Mouse (Mus musculus): Measurements from ENCODE around the gene Itpr1. TPM values are rescaled to one million over a fixed set of nuclear protein-coding genes. Genes with fewer than 3 reads are reported as not detected.

Itpr1 gene
- polyA plus RNA-seq, 1 experiment: 0.07 TPM

GRCm38 (mm10) chr6:108222875-108223274, 10.0 kb downstream of the Itpr1 start:
- Histone ChIP-seq H3K4me3 (replicated peaks) (no peak overlapping the region), H3K9me3 (ENCODE audit: control insufficient read depth, low read length) (no peaks in the 10 kb centered on the region), H3K4me1 (ENCODE audit: control insufficient read depth) (no peaks in the 10 kb centered on the region), H3K27me3 (ENCODE audit: control insufficient read depth) (no peaks in the 10 kb centered on the region), H3K36me3 (ENCODE audit: control insufficient read depth) (no peaks in the 10 kb centered on the region)
- no peak for TF ChIP-seq TAL1 (IDR thresholded peaks at IDR 0.05; ENCODE audit: low read length)
- no peak for TF ChIP-seq GATA1 (IDR thresholded peaks at IDR 0.05; ENCODE audit: low read length)

DNA sequence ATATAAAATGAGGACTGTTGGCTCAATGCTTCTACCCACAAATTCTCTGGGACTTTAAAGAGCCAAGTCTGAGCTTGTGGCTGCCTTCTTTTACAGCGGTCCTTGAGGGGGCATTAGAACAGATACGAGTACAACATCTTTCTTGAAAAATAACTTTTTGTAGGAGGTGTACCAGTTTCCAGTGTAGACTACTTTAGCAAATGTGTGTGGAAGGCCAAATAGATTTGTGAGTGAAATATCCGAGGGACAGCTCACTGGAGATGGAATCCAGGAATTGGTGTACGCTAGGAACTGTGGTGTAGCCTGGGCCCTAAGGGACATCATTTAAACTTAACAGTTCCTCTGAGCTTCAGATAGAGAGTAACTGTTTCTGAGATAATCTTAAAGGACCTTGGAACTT, 11.5 kb downstream of the Itpr1 start:
- TF ChIP-seq GATA1 (IDR thresholded peaks at IDR 0.05; ENCODE audit: low read length) (no peak), TAL1 (IDR thresholded peaks at IDR 0.05; ENCODE audit: low read length) (no peak)
- no peak overlapping the region for H3K4me3 ChIP-seq (replicated peaks)
- no peaks in the 10 kb centered on the region for H3K27me3 ChIP-seq (ENCODE audit: control insufficient read depth)
- no peaks in the 10 kb centered on the region for H3K36me3 ChIP-seq (ENCODE audit: control insufficient read depth)
- H3K4me1 ChIP-seq (ENCODE audit: control insufficient read depth): no peaks in the 10 kb centered on the region
- H3K9me3 ChIP-seq (ENCODE audit: control insufficient read depth, low read length): no peaks in the 10 kb centered on the region

DNA sequence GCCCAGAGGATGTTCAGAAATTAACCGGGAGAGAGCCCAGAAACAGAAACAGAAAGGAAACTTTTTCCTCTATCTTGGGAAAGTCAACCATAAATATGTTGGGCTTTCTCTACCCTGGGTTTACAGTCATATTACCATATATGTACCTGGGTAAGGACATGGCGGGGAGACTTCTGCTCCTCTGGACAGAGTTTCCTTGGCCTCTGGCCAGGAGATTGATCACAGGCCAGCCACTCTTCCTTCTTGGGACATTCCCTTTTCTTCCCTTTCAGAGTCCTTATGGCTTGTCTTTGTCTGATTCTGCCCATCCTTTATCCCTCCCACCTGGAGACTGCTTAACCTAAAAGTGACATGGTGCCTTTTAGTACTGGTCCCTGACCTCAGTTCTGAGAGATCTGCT, 12.1 kb downstream of the Itpr1 start:
- Histone ChIP-seq H3K36me3 (ENCODE audit: control insufficient read depth) (no peaks in the 10 kb centered on the region), H3K9me3 (ENCODE audit: control insufficient read depth, low read length) (no peaks in the 10 kb centered on the region), H3K27me3 (ENCODE audit: control insufficient read depth) (no peaks in the 10 kb centered on the region), H3K4me3 (replicated peaks) (no peak overlapping the region), H3K4me1 (ENCODE audit: control insufficient read depth) (no peaks in the 10 kb centered on the region)
- TF ChIP-seq TAL1 (IDR thresholded peaks at IDR 0.05; ENCODE audit: low read length): no peak
- no peak for TF ChIP-seq GATA1 (IDR thresholded peaks at IDR 0.05; ENCODE audit: low read length)

GRCm38 (mm10) chr6:108226230-108226629, 13.3 kb downstream of the Itpr1 start:
- no peaks in the 10 kb centered on the region for H3K9me3 ChIP-seq (ENCODE audit: control insufficient read depth, low read length)
- TF ChIP-seq TAL1 (IDR thresholded peaks at IDR 0.05; ENCODE audit: low read length) (no peak), GATA1 (IDR thresholded peaks at IDR 0.05; ENCODE audit: low read length) (no peak)
- no peaks in the 10 kb centered on the region for H3K36me3 ChIP-seq (ENCODE audit: control insufficient read depth)
- H3K4me3 ChIP-seq (replicated peaks): no peak overlapping the region
- no peaks in the 10 kb centered on the region for H3K27me3 ChIP-seq (ENCODE audit: control insufficient read depth)
- no peaks in the 10 kb centered on the region for H3K4me1 ChIP-seq (ENCODE audit: control insufficient read depth)

DNA sequence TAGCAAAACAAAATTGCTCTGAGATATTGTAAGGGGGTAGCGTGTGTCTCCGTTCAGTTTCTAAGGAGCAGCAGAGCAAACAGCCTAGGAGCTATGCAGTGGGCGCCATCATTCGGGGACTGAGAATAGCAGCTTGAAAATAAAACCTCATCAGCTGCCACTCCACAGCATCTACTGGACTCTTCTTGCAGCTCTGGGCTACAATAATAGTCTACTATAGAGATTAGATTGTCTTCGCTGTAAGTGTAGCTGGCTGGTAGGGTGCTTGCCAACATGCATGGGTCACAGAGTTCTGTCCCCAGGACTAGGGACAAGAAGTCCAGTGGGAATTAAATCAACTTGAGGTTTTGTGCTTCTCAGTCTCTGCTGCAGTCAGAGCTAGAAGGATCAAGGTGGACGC, 14.6 kb downstream of the Itpr1 start:
- Histone ChIP-seq H3K4me1 (ENCODE audit: control insufficient read depth) (no peaks in the 10 kb centered on the region), H3K4me3 (replicated peaks) (no peak overlapping the region)

GRCm38 (mm10) chr6:108228048-108228447, 15.2 kb downstream of the Itpr1 start:
- H3K4me1 ChIP-seq (ENCODE audit: control insufficient read depth): peaks cover 3% of the 10 kb centered on the region
- no peaks in the 10 kb centered on the region for H3K36me3 ChIP-seq (ENCODE audit: control insufficient read depth)
- TF ChIP-seq GATA1 (IDR thresholded peaks at IDR 0.05; ENCODE audit: low read length) (no peak), TAL1 (IDR thresholded peaks at IDR 0.05; ENCODE audit: low read length) (no peak)
- no peak overlapping the region for H3K4me3 ChIP-seq (replicated peaks)
- no peaks in the 10 kb centered on the region for H3K27me3 ChIP-seq (ENCODE audit: control insufficient read depth)
- no peaks in the 10 kb centered on the region for H3K9me3 ChIP-seq (ENCODE audit: control insufficient read depth, low read length)

More for the DNA sequence above, 14.6 kb downstream of the Itpr1 start:
- TF ChIP-seq GATA1 (IDR thresholded peaks at IDR 0.05; ENCODE audit: low read length): no peak
- TF ChIP-seq TAL1 (IDR thresholded peaks at IDR 0.05; ENCODE audit: low read length): no peak
- H3K27me3 ChIP-seq (ENCODE audit: control insufficient read depth): no peaks in the 10 kb centered on the region
- no peaks in the 10 kb centered on the region for H3K9me3 ChIP-seq (ENCODE audit: control insufficient read depth, low read length)
- H3K36me3 ChIP-seq (ENCODE audit: control insufficient read depth): no peaks in the 10 kb centered on the region

- no peaks in the 10 kb centered on the region for H3K9me3 ChIP-seq (ENCODE audit: control insufficient read depth, low read length)
- no peaks in the 10 kb centered on the region for H3K36me3 ChIP-seq (ENCODE audit: control insufficient read depth)
- TF ChIP-seq TAL1 (IDR thresholded peaks at IDR 0.05; ENCODE audit: low read length): no peak
- no peak for TF ChIP-seq GATA1 (IDR thresholded peaks at IDR 0.05; ENCODE audit: low read length)
- H3K4me3 ChIP-seq (replicated peaks): no peak overlapping the region
- H3K4me1 ChIP-seq (ENCODE audit: control insufficient read depth): peaks cover 7% of the 10 kb centered on the region
- no peaks in the 10 kb centered on the region for H3K27me3 ChIP-seq (ENCODE audit: control insufficient read depth)
Observed at GRCm38 (mm10) chr6:108228601-108229000, 15.7 kb downstream of the Itpr1 start.

GRCm38 (mm10) chr6:108230608-108231007, 17.7 kb downstream of the Itpr1 start:
- Histone ChIP-seq H3K9me3 (ENCODE audit: control insufficient read depth, low read length) (no peaks in the 10 kb centered on the region), H3K4me3 (replicated peaks) (no peak overlapping the region), H3K4me1 (ENCODE audit: control insufficient read depth) (peaks cover 7% of the 10 kb centered on the region), H3K36me3 (ENCODE audit: control insufficient read depth) (no peaks in the 10 kb centered on the region), H3K27me3 (ENCODE audit: control insufficient read depth) (no peaks in the 10 kb centered on the region)
- no peak for TF ChIP-seq TAL1 (IDR thresholded peaks at IDR 0.05; ENCODE audit: low read length)
- TF ChIP-seq GATA1 (IDR thresholded peaks at IDR 0.05; ENCODE audit: low read length): no peak

DNA sequence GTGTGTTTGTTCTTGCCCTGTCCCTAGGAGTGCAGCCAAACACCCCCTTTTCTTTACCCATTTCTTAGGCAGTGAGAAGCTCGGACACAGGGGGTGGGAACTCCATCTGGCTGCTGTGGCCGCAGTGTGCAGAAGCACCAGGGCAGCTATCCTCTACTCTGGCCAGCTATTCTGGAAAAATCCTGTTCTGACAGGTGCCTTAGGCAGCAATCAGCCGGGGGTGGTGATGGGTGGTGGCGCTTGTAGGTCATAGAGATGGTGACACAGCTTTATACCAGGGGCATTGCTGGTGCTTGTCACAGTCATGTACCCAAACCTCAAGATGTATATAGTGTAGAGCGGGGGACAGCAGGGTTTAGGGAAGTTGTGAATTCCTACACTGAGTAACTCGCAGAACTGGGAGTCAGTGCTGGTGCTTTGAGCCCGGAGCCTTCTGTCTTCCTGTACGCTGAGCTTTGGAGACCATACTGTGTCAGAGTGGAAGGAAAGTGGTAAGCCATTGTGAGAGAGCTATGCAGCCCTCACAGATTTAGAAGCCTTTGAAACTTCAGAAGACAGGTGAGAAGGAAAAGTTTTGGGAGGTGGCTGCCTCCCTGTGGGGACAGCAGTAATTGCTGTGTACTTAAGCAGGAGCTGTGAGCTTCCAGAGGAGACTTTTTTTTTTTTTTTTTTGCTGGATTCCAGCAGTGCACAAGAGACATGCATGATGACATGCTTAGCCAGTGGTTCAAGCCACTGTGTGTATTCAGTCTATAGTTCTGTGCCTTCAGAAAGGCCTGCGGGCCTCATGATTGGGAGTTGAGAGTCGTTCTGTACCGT, 19.2 kb downstream of the Itpr1 start:
- no peak for TF ChIP-seq GATA1 (IDR thresholded peaks at IDR 0.05; ENCODE audit: low read length)
- no peak for TF ChIP-seq TAL1 (IDR thresholded peaks at IDR 0.05; ENCODE audit: low read length)
- Histone ChIP-seq H3K27me3 (ENCODE audit: control insufficient read depth) (no peaks in the 10 kb centered on the region), H3K4me1 (ENCODE audit: control insufficient read depth) (peaks cover 7% of the 10 kb centered on the region), H3K9me3 (ENCODE audit: control insufficient read depth, low read length) (no peaks in the 10 kb centered on the region), H3K36me3 (ENCODE audit: control insufficient read depth) (no peaks in the 10 kb centered on the region), H3K4me3 (replicated peaks) (no peak overlapping the region)

Measured in erythroblast, embryonic 14.5 days (primary cell).